Mouse (Mus musculus): ENCODE measurements at regions not wholly inside any gene's neighbourhood (a gene's known extent, or its start where the extent isn't known, plus 50 kb on each side); places are given as distances from the start of the nearest gene placed in this dataset.

- no peak for DNase-seq (ENCODE audit: low spot score)
Observed at GRCm38 (mm10) chr12:107539683-107540082, 51.3 kb downstream of the 3110018I06Rik start.

- DNase-seq (ENCODE audit: low spot score), result no peak
Observed at GRCm38 (mm10) chr12:107541196-107541595, 52.8 kb downstream of the 3110018I06Rik start.

- DNase-seq (ENCODE audit: low spot score), result no peak
Observed at GRCm38 (mm10) chr12:107547194-107547885, 58.9 kb downstream of the 3110018I06Rik start.

GRCm38 (mm10) chr12:107547886-107548448 is 59.5 kb downstream of the 3110018I06Rik start:
- DNase-seq (ENCODE audit: low spot score), result no peak

GRCm38 (mm10) chr12:107549452-107550296 is 61.2 kb downstream of the 3110018I06Rik start:
- no peak for DNase-seq (ENCODE audit: low spot score)

GRCm38 (mm10) chr12:107559191-107559590 is 70.8 kb downstream of the 3110018I06Rik start:
- DNase-seq (ENCODE audit: low spot score), result no peak

- DNase-seq (ENCODE audit: low spot score), result no peak
Observed at GRCm38 (mm10) chr12:107560100-107560499, 71.7 kb downstream of the 3110018I06Rik start.

- DNase-seq (ENCODE audit: low spot score), result no peak
Observed at GRCm38 (mm10) chr12:107572586-107572985, 84.2 kb downstream of the 3110018I06Rik start.

GRCm38 (mm10) chr12:107579508-107579907 is 91.1 kb downstream of the 3110018I06Rik start:
- no peak for DNase-seq (ENCODE audit: low spot score)

GRCm38 (mm10) chr12:107583151-107583720 is 94.8 kb downstream of the 3110018I06Rik start:
- no peak for DNase-seq (ENCODE audit: low spot score)

GRCm38 (mm10) chr12:107585696-107586225 is 97.3 kb downstream of the 3110018I06Rik start:
- DNase-seq (ENCODE audit: low spot score), result no peak

GRCm38 (mm10) chr12:107596236-107596635 is 107.8 kb downstream of the 3110018I06Rik start:
- DNase-seq (ENCODE audit: low spot score), result no peak

GRCm38 (mm10) chr12:107600576-107600975 is 112.1 kb downstream of the 3110018I06Rik start:
- DNase-seq (ENCODE audit: low spot score), result no peak

GRCm38 (mm10) chr12:107608966-107609365 is 120.5 kb downstream of the 3110018I06Rik start:
- no peak for DNase-seq (ENCODE audit: low spot score)

- DNase-seq (ENCODE audit: low spot score), result no peak
Observed at GRCm38 (mm10) chr12:107609986-107610385, 121.6 kb downstream of the 3110018I06Rik start.

GRCm38 (mm10) chr12:107617212-107617994 is 129.0 kb downstream of the 3110018I06Rik start:
- DNase-seq (ENCODE audit: low spot score), result no peak

GRCm38 (mm10) chr12:107624446-107624845 is 136.0 kb downstream of the 3110018I06Rik start:
- DNase-seq (ENCODE audit: low spot score), result no peak

GRCm38 (mm10) chr12:107648008-107648407 is 159.6 kb downstream of the 3110018I06Rik start:
- no peak for DNase-seq (ENCODE audit: low spot score)

GRCm38 (mm10) chr12:107652126-107652728 is 163.8 kb downstream of the 3110018I06Rik start:
- DNase-seq (ENCODE audit: low spot score), result no peak

- DNase-seq (ENCODE audit: low spot score), result no peak
Observed at GRCm38 (mm10) chr12:107653131-107653530, 164.7 kb downstream of the 3110018I06Rik start.

- no peak for DNase-seq (ENCODE audit: low spot score)
Observed at GRCm38 (mm10) chr12:107656846-107657245, 168.4 kb downstream of the 3110018I06Rik start.

All from ovary, adult 18-20 months (tissue).